Mouse (Mus musculus): Measurements from ENCODE around the gene Csf3.

- TF ChIP-seq POLR2A (IDR thresholded peaks at IDR 0.05; ENCODE audit: insufficient read depth, low read depth, low read length) (no peak), CTCF (IDR thresholded peaks at IDR 0.05) (no peak)
These were observed 29.2 kb upstream of the Csf3 start for GRCm38 (mm10) chr11:98671857-98672256.
